8 mouse cellular contexts compared by ENCODE assay signal in the genomic region with DNA sequence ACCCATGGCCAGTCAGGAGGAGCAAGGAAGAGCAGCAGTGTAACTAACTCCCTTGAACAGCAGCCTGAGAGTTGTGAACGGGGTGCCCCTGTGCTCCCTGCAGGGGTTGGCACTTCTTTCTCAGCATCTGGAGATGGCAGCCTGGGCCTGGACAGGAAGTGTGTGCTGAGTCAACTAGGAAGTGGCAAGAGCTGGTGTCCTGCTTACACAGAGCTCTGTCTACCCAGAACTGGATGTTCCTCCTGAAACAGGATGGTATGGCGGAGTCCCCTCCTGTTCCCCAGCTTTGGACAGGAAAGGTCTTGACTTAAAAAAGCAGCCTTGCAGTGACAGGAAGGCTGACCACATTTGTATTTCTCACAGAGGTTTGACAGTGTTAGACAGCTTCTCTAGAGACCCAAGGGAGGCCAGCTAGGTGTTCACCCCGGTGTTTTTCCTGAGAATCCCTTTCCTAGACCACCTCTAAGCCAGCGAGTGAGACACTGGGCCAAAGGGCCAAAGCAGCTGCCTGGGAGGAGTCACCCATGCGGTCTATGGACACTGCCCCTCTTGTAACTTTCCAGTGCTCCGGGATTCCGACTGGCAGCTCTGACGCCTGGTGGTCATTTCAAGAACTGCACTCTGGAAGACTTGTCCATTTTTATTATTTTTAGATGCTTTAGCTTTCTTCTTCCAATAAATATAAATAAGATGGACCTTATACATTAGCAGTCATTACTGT. TPM values are rescaled to one million over a fixed set of nuclear protein-coding genes. Genes with fewer than 3 reads are reported as not detected.
DNase-seq lines count a peak whose midpoint lies in the region; ATAC-seq lines count a peak whose summit lies in the region.

No protein-coding gene starts in this region.

- H3K9ac ChIP-seq in midbrain, embryonic 15.5 days, result no peak overlapping the region
- H3K9ac ChIP-seq in intestine, embryonic 15.5 days, result no peak overlapping the region
- no peak overlapping the region for H3K9ac ChIP-seq in limb, embryonic 11.5 days (ENCODE audit: low read length)
- H3K9ac ChIP-seq in midbrain, embryonic 14.5 days (replicated peaks; ENCODE audit: low read length), result no peak overlapping the region
- no peak overlapping the region for H3K9ac ChIP-seq in stomach, embryonic 15.5 days

- no peaks in the 10 kb centered on the region for H3K36me3 ChIP-seq in midbrain, embryonic 10.5 days
- H3K36me3 ChIP-seq in midbrain, embryonic 15.5 days (replicated peaks), result no peaks in the 10 kb centered on the region
- H3K36me3 ChIP-seq in intestine, embryonic 15.5 days, result no peaks in the 10 kb centered on the region
- H3K36me3 ChIP-seq in limb, embryonic 11.5 days (ENCODE audit: control insufficient read depth, insufficient read depth, low read length), result no peaks in the 10 kb centered on the region
- no peaks in the 10 kb centered on the region for H3K36me3 ChIP-seq in midbrain, embryonic 14.5 days (ENCODE audit: control insufficient read depth, insufficient read depth, low read length)
- H3K36me3 ChIP-seq in stomach, embryonic 15.5 days, result no peaks in the 10 kb centered on the region

- no peaks in the 10 kb centered on the region for H3K9me3 ChIP-seq in midbrain, embryonic 10.5 days (replicated peaks)
- no peaks in the 10 kb centered on the region for H3K9me3 ChIP-seq in midbrain, embryonic 15.5 days
- H3K9me3 ChIP-seq in intestine, embryonic 15.5 days, result no peaks in the 10 kb centered on the region
- H3K9me3 ChIP-seq in limb, embryonic 11.5 days (ENCODE audit: control insufficient read depth, low read length), result no peaks in the 10 kb centered on the region
- no peaks in the 10 kb centered on the region for H3K9me3 ChIP-seq in midbrain, embryonic 14.5 days (ENCODE audit: control insufficient read depth, low read length)
- H3K9me3 ChIP-seq in stomach, embryonic 15.5 days, result no peaks in the 10 kb centered on the region

- H3K27ac ChIP-seq in midbrain, embryonic 10.5 days (replicated peaks), result peak overlapping the region; percentile 59
- no peak overlapping the region for H3K27ac ChIP-seq in midbrain, embryonic 15.5 days
- H3K27ac ChIP-seq in intestine, embryonic 15.5 days, result no peak overlapping the region
- H3K27ac ChIP-seq in limb, embryonic 11.5 days (replicated peaks; ENCODE audit: low read depth, low read length), result no peak overlapping the region
- H3K27ac ChIP-seq in midbrain, embryonic 14.5 days (replicated peaks; ENCODE audit: low read depth, low read length), result no peak overlapping the region
- peak overlapping the region; percentile 61; the same call in 1 of the 2 replicates for H3K27ac ChIP-seq in stomach, embryonic 15.5 days

- no peak overlapping the region for H3K4me2 ChIP-seq in midbrain, embryonic 15.5 days
- no peak overlapping the region for H3K4me2 ChIP-seq in intestine, embryonic 15.5 days (replicated peaks)
- H3K4me2 ChIP-seq in limb, embryonic 11.5 days (ENCODE audit: low read depth, severe bottlenecking), result no peak overlapping the region
- H3K4me2 ChIP-seq in midbrain, embryonic 14.5 days (ENCODE audit: low read length), result no peak overlapping the region
- no peak overlapping the region for H3K4me2 ChIP-seq in stomach, embryonic 15.5 days

- peaks cover 27% of the 10 kb centered on the region for H3K4me1 ChIP-seq in midbrain, embryonic 10.5 days
- H3K4me1 ChIP-seq in midbrain, embryonic 15.5 days, result peaks cover 6% of the 10 kb centered on the region; the same call in 1 of the 2 replicates
- H3K4me1 ChIP-seq in intestine, embryonic 15.5 days (replicated peaks), result peaks cover 16% of the 10 kb centered on the region
- peaks cover 2% of the 10 kb centered on the region for H3K4me1 ChIP-seq in limb, embryonic 11.5 days (ENCODE audit: control insufficient read depth, insufficient read depth, low read length)
- H3K4me1 ChIP-seq in midbrain, embryonic 14.5 days (ENCODE audit: control insufficient read depth, insufficient read depth, low read length), result peaks cover 9% of the 10 kb centered on the region; the same call in 1 of the 2 replicates
- H3K4me1 ChIP-seq in stomach, embryonic 15.5 days, result peaks cover 12% of the 10 kb centered on the region

- ATAC-seq in midbrain, embryonic 15.5 days (replicated peaks), result no peak
- peak; percentile 44; the same call in 1 of the 2 replicates for ATAC-seq in intestine, embryonic 15.5 days
- 0 out of 2 replicates have a peak, but pooled peaks have one; percentile 13 for ATAC-seq in limb, embryonic 11.5 days (ENCODE audit: insufficient number of reproducible peaks, low FRiP score, low TSS enrichment, low read depth)
- no peak for ATAC-seq in midbrain, embryonic 14.5 days (ENCODE audit: low FRiP score, low TSS enrichment)
- 0 out of 2 replicates have a peak, but pooled peaks have one; percentile 47 for ATAC-seq in stomach, embryonic 15.5 days (ENCODE audit: insufficient read depth, low FRiP score, low read depth)

- no peaks in the 10 kb centered on the region for H3K27me3 ChIP-seq in midbrain, embryonic 10.5 days (ENCODE audit: low read depth, poor library complexity, severe bottlenecking)
- no peaks in the 10 kb centered on the region for H3K27me3 ChIP-seq in midbrain, embryonic 15.5 days (replicated peaks)
- H3K27me3 ChIP-seq in intestine, embryonic 15.5 days (replicated peaks), result no peaks in the 10 kb centered on the region
- H3K27me3 ChIP-seq in limb, embryonic 11.5 days (ENCODE audit: control insufficient read depth, insufficient read depth, low read length), result no peaks in the 10 kb centered on the region
- no peaks in the 10 kb centered on the region for H3K27me3 ChIP-seq in midbrain, embryonic 14.5 days (ENCODE audit: control insufficient read depth, insufficient read depth, low read length)
- no peaks in the 10 kb centered on the region for H3K27me3 ChIP-seq in stomach, embryonic 15.5 days (replicated peaks)

- WGBS in midbrain, embryonic 10.5 days, result 25% methylated on average over 8 of the region's 8 CpGs
- WGBS in midbrain, embryonic 15.5 days, result 21% methylated on average over 8 of the region's 8 CpGs
- 31% methylated on average over 8 of the region's 8 CpGs for WGBS in intestine, embryonic 15.5 days
- 21% methylated on average over 8 of the region's 8 CpGs for WGBS in limb, embryonic 11.5 days
- WGBS in midbrain, embryonic 14.5 days, result 28% methylated on average over 8 of the region's 8 CpGs
- WGBS in stomach, embryonic 15.5 days, result 21% methylated on average over 8 of the region's 8 CpGs

- no peak overlapping the region for H3K4me3 ChIP-seq in midbrain, embryonic 10.5 days
- no peak overlapping the region for H3K4me3 ChIP-seq in midbrain, embryonic 15.5 days
- no peak overlapping the region for H3K4me3 ChIP-seq in intestine, embryonic 15.5 days (replicated peaks)
- no peak overlapping the region for H3K4me3 ChIP-seq in limb, embryonic 11.5 days (ENCODE audit: low read depth, low read length)
- H3K4me3 ChIP-seq in midbrain, embryonic 14.5 days (replicated peaks; ENCODE audit: low read depth, low read length), result no peak overlapping the region
- no peak overlapping the region for H3K4me3 ChIP-seq in stomach, embryonic 15.5 days (replicated peaks)

- peak; percentile 71 for DNase-seq in midbrain, embryonic 10.5 days (ENCODE audit: low spot score)
- DNase-seq in c-Kit-positive CD71-positive TER-119-positive erythroid progenitor cells, embryonic 14.5 days (ENCODE audit: low spot score), result peak; percentile 87
- peak; percentile 46 to 56 for DNase-seq in frontal cortex, postnatal 14 days (ENCODE audit: low spot score in 2 of 2)
- peak; percentile 81 for DNase-seq in limb, embryonic 11.5 days (ENCODE audit: low spot score)
- DNase-seq in midbrain, embryonic 14.5 days, result peak; percentile 78

RNA-seq across cellular contexts. Expression of a gene that starts 20.7 kb away (rescaled TPM):
- 29.8 and 33.8 TPM in 2 replicates for polyA plus RNA-seq in midbrain, embryonic 10.5 days (2016; fragmentation: Nextera tagmentation; extraction: Ambion mirVana)
- 32.8 and 36.7 TPM in 2 replicates for polyA plus RNA-seq in midbrain, embryonic 15.5 days (2015; fragmentation: Nextera tagmentation; extraction: Ambion mirVana)
- 30.2 and 33.0 TPM in 2 replicates for polyA plus RNA-seq in intestine, embryonic 15.5 days (2015; fragmentation: Nextera tagmentation; extraction: Ambion mirVana)
- polyA plus RNA-seq in limb, embryonic 11.5 days (2014; fragmentation: Nextera tagmentation; extraction: Ambion mirVana), result 34.3 and 40.5 TPM in 2 replicates
- 53.1 and 54.8 TPM in 2 replicates for polyA plus RNA-seq in midbrain, embryonic 14.5 days (2014; fragmentation: Nextera tagmentation; extraction: Ambion mirVana)
- polyA plus RNA-seq in stomach, embryonic 15.5 days (2015; fragmentation: Nextera tagmentation; extraction: Ambion mirVana), result 32.6 and 33.3 TPM in 2 replicates

Comparison
In these comparisons a context has a peak if more than half of its experiments do, and no peak if none do; other contexts are left out.
1. H3K27ac ChIP-seq: peak in midbrain, embryonic 10.5 days (single experiment) and stomach, embryonic 15.5 days (single experiment); none in midbrain, embryonic 15.5 days (single experiment), intestine, embryonic 15.5 days (single experiment), limb, embryonic 11.5 days (single experiment) and midbrain, embryonic 14.5 days (single experiment).
2. ATAC-seq: peak in intestine, embryonic 15.5 days (single experiment), limb, embryonic 11.5 days (single experiment) and stomach, embryonic 15.5 days (single experiment); none in midbrain, embryonic 15.5 days (single experiment) and midbrain, embryonic 14.5 days (single experiment).
3. Peak in every context shown above with its lines, with median percentiles within 50 percentile points of each other: DNase-seq.